Mouse (Mus musculus) kidney, postnatal 36 days (tissue): ENCODE results near the gene Ankrd13a.

ENCODE experiments used
- DNase-seq, 2 experiments: peaks; one replicate each; pipeline ENCODE4 v3.0.0; 2021 to 2022; ENCODE audit warnings: mixed read lengths in 2 of 2

The Ankrd13a gene

DNA sequence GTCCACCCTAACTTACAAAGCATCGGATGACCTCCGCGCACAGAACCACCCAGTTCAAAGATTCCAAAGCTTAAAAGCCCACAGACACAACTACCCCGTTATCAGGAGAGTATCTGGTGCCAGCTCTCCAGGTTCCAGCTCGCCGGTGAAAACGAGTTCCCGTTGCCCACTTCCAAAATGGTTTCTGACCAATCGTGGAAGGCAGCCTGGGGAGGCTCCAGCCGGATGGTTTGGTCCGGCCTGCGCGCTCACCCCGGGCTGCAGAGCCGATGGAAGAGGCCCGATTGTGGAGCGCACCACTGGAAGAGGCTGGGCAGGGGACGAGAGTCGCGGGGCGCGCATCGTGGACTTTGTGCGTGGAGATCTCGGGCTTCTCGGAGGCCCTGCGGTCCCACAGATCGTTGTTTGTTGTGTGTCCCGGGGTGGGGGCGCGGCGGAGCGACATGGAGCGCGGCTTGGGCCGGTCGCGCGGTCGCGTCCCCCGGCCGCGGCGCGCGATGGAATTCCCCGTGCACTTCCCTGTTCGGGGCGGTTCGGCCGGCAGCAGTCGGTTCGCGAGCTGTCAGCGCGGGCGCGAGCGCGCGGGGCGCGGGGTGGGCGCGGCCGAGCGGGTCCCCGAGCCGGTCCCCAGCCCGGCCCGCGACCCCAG is at the start of gene Ankrd13a:
Ankrd13a (plus strand) TSS at position 275 of the 649 bp plus-strand sequence.
- peak; percentile 92 to 94 for DNase-seq

DNA sequence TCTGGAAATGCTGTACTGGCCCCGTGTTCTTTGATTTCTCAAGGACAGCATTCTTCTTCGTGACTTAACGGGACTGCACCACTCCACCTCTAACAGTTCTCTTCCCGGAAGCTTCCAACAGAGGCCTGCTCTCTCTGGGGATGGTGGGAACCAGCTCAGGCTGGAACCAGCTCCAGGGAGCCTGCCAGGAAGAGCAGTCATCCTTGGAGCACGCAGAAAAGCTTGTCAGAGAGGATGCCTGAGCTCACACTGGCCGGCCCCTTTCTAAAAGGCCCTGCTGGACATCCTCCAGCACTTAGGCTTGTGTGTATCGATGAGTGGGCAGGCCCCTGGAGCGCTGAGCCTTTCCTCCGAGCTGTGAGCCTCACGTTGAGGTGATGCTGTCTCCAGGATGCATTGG is 46.3 kb upstream of the Ankrd13a start:
- no peak for DNase-seq

DNA sequence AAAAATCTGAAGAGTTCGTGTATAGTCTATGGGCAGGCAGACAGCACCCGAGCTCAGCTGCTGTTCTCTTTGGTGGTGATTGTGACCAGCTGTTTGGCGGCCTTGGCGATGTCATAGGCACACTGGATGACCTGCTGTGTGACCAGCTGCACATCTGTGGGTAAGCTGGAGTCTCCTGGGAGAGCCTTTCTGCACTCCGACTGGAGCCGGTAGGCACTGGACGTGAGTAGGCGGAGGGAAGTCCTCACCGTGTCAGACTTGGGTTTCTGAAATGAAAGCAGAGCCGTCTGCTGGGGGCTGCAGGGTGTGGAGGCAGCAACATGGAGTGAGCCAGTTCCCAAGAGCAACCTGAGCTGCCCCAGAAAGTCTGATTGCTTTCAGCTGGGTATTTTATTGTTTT is 44.3 kb upstream of the Ankrd13a start:
- no peak for DNase-seq

DNA sequence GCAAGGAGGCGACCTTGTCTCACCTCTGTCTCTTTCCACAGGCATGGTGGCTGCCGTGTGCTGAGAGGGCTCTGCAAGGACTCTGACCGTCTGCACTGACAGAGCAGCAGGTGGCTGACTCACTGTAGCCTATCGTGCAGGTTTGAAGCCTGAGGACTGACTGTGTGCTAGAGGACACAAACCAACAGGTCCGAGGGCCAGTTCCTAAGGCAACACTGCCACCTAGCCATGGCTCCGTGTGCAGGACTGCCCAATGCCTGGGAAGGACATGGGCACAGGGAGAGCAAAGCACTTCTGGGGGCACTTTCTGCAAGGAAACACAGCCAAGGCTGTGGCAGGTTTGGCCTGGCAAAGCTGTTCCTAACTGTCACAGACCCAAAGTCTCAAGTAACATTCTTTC is 43.0 kb upstream of the Ankrd13a start:
- DNase-seq: no peak

DNA sequence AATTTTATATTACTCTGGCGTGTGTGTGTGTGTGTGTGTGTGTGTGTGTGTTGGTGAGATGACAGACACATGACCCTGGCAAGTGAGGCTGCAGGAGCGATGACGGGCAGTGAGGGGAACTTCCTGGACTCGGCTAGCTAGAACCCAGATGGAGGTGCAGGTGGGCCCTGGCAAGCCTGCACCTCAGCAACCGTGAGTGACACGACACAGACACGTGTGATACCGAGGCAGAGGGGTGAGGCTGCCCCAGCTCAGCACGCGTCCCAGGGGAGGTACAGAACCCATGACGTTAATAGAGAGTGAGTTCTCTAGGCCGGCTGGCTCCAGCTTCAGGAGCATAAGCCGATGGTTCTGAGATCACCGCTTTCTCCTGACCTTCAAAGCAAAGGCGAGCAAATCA is 42.5 kb upstream of the Ankrd13a start:
- DNase-seq: no peak

DNA sequence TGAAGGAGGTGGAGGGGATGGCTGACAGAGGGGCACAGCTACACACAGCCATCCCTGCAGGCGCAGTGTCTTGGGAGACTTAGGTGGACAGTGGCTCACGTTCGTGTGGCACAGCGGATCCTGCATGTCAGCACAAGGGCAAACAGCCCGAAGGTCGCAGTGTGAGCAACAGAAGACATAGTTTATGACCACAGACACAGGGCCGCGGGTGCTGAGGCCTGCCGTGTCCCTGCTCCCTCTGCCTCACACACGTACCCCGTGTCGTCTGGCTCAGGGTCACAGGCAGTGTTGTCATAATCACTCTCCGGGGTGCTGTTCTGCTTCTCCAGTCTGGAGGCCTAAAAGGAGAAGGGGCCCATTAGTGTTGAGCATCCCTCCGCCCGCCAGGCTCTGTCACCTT is 40.9 kb upstream of the Ankrd13a start:
- DNase-seq: no peak

DNA sequence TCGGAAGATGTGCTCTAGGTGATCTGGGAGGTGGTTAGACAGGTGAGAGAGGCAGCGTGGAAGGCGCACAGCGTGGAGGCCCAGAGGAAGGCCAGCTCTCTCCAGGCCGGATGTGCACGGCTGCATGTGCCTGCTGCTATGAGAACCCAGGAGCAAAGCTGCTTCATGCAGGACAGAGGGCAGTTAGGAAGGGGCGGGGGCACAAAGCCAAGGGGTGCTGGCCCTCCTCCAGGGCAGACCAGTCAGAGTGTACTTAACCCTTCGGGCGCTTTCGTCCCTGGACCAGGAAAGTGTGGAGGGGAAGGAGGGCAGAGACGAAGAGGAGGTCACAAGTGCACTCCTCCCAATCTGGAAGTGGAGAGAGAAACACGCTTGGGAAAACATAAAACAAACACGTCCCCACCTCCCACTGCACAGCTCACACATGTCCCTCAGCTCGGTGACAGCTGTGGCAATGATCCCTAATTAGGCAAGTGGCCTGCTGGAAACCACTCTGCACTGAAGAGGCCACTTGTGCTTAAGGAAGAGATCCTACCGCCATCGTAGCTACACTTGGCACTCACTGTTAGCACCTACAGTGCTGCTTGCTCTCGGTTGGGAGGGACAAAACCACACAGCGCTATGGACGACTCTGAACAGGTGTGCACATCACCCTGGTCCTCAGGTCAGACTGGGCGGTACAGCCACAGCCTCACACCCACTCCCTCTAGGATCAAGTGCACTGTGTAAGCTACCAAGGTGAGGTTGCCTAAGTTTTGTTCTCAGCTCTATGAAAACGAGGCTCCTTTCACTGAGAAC is 37.2 kb upstream of the Ankrd13a start:
- DNase-seq: peak in 1 of 2 experiments; percentile 52

DNA sequence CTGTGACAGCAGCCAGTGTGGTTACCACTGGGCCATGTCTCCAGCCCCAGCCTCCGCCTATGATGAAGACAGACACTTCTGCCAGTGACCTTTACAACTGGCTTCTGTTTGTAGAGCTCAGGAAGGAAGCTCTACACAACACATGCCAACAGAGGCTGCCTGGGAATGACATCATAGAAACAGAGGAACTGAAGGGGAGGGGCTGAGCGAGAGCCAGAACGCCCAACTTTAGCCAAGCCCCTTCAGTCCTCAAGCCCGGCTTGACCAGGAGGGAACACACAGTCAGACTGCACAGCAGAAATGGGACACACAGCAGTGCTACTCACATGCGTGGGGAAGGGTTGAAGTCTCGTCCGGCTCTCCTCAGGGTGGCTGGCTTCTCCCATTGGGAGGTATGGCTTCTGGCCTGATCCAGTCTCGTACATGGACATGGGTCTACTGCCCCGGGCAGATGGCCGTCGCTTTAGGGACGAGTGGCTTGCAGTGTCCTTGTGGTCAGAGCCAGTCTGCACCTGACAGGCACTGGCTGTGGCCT is 35.7 kb upstream of the Ankrd13a start:
- DNase-seq: peak; percentile 60 to 76

DNA sequence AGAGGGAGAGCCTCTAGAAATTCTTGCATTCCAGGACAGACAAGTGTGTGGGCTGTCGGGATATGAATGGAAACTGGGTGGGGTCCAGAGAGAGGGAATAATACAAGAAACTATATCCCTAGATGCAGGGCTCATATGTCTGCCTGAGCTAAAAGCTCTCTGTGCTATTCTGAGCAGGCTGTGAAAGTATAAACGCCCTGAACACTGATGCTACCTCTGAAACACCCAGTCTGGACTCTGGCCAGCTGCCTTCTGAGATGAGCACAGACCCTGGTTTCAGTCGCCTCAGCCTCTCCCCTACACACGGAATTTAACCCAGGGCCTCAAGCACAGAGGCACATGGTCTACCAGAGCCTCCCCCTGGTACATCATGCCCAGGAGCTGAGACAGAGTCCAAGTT is 33.9 kb upstream of the Ankrd13a start:
- DNase-seq: no peak

DNA sequence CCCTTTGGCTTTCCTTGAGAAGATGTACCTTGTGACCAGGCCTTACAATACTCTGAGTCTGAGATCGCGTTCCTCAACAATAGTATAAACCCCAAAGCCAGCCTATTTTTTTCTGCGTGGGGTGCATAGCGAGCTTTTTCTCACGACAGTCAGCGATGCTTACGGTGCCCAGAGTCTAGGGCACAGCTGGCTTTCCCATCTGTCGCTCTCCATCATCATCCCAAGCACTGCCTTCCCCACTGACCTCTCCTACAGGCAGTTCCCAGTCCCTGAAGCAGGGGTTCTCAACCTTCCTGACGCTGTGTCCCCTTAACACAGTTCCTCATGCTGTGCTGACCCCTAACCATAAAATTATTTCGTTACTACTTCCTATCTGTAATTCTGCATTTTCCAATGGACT is 31.9 kb upstream of the Ankrd13a start:
- DNase-seq: no peak

DNA sequence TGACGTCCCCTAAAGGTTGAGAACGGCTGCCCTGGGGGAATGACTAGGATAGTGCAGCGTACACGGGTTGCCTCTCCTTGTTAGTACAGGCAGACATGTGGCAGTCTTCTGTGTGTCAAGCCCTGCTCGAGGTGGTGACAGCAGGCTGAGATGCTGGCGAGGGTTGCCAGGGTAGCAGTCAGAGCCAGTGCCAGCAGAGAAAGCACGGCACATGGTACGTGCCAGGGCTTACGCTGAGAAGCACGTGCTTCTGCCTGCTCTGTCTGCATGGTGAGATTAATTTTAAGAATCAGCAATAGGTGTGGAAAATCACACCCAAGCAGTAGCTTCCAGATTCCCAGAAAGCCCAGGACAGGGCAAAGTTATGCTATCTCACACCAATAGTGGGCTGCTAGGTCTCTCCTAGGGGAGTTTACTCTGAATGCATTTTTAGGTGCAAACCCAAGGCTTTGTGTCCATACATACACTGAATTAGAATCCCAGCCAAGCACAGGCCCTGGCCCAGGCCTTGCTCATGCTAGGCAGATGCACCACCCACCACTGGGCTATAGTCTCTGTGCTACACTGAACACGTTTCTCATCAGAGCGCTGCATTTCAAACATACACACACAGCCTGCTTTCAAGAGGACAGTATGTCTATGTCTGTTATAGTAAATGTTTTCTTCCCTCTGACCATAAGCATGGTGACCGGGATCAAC is 31.3 kb upstream of the Ankrd13a start:
- no peak for DNase-seq

DNA sequence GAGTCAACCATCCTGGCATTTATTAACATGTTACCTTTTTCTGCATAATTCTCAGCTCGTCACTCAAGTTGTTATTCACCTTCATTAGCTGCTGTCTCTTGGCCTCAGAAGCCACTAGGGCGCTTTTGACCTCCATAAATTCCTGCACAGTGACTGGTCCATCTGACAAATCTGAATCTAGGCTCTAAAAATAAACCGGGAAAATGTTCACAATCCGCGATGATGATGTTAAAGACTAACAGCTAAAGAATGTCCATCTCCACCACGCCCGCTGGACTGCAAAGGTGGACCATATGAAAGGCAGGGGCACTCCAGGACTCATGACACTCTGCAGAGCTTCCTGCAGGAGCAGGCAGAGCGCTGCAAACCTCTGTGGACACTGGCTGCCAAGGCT is 30.8 kb upstream of the Ankrd13a start:
- DNase-seq: no peak

DNA sequence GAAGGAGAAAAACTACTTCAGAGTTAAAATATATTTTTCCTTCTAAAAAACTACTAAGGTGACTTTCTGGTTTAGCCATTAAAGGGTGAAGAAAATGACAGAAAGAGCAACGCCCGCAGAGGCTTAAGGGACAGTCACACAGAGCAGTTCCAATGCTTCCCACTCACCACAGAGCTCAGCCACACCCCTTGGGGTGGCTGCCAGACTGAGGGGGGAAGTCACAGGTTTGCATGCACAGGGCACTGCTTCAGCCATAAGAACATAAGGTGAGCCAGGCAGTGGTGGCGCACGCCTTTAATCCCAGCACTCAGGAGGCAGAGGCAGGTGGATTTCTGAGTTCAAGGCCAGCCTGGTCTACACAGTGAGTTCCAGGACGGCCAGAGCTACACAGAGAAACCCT is 28.9 kb upstream of the Ankrd13a start:
- peak in 1 of 2 experiments; percentile 45 for DNase-seq

DNA sequence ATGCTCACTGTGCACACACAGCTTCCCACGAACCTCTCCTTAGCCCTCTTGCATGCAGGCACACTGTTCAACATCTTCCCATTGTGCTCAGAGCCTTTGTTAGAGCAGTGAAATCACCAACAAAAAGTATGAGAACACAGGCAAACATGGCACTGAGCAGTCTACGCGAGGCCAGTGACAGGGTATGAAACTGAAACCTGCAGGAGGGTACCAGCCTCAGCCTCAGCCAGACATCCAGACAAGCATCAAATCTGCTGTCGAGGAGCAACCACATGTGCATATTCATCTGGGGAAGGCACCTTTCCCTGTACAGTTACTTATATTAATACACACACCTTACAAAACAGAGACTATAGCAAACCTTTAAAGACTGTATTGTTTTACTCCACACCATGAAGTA is 27.6 kb upstream of the Ankrd13a start:
- DNase-seq: no peak

DNA sequence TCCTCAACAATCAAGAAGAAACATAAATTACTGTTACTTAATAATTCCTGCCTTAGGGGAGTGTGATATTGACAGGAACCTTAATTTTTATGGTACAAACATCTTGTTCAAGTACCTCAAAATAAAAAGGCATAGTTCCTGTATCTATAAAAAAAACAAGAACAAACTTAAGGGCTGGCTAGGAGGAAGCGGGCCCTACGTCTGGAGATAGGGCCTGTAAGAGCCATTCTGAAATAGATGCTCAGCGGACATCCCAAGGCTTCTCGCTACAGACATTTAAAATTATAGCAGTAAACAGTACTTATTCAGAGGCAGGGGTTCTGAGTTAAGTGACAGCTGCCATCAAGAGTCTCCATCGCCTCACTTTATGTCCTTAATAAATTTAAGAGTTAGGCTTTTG is 27.0 kb upstream of the Ankrd13a start:
- DNase-seq: no peak

DNA sequence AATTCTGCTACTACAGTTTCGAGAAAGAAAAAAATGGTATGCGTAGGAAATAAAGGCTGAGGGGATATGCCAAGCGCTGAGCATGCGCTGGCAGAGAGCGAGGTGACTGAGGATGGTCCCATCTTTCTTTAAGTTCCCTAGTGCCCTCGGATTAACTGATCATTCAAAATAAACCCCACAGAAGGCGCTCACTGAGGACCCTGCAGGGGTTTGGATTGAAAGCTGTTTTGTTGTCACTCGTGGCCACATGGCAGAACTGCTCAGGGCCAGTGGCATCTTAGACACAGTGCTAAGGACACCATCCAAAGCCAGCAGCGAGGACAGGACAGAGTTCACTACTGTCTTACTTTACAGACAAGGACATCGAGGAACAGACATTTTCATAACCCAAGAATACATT is 24.2 kb upstream of the Ankrd13a start:
- DNase-seq: no peak

DNA sequence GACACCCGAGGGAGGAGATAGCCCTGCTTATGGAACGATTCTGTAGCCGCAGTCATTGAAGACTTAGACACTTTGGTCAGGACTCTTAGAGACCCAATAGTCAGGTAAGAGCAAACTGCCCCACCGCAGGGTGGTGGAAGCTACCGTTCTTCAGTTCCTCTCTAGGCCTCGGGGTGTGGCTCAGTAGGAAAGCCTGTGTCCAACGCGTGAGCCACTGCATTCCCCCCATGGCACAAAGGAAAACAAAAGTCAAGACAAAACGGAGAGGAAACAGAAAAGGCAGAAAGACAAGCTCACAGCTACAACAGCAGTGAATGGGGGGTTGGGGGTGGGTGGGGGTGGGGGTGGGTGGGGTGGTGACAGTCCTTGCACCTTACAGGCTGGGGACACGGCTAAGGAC is 22.1 kb upstream of the Ankrd13a start:
- DNase-seq: no peak

DNA sequence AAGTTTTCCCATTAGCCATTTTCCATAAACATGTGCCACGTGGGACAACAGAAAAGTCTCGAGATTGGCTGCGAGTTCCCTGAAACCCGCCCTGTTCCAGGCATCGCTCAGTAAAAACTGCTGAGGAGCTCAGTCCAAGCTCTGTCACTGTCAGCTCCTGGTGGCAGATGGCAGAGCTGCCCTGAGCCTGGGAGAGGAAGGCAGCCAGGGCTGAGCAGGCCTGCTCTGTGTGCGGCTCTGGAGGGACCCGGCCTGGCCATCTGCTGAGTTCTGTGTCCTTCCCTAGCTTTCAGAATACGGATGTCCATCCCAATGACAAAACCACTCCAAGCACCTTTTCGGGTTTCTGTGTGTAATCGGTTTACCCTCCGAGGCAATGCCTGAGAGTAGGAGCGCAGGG is 21.1 kb upstream of the Ankrd13a start:
- DNase-seq: no peak

DNA sequence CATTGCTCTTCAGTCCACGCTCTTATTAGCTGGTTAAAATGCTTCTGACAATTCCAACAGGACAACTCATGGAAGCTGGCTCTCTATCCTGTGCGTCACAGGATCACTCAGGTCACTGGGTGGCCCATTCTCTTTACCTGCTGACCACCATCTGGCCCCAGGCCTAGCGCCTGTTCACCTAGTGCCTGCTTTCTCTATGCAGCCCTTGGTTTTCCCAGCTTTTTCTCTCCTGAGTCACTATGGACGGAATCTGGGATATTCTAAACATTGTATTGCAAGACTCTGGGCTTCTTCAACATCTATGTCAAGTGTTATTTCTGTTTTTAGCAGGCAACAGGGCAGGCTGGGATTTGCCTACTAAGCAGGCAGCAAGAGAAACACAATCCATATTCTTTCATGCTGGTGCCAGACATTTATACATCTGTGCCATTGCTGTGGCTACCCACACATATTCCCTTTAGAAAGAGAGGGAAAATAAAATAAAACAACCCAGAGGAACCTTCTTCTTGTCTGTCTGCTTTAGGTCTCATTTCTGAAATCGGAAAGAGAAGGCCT is 14.9 kb upstream of the Ankrd13a start:
- DNase-seq: no peak

DNA sequence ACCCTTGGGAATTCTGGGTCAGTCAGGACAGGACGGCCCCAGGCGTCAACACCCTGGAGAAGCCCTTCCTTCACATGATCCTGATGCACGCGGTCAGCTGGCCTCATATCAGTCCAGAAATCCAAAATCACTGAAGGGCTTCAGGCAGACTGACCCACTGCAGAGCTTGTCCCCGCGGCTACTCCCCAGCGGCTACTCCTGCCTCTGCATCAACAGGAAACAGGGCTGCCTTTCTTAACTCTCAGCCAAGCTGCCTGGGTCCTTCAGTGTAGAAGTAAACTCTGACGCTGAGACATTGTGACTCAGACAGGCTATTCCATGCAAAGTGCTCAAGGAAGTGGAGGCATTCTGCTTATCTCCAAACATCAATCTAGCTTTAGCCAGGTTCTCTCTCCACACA is 12.5 kb upstream of the Ankrd13a start:
- DNase-seq: no peak

DNA sequence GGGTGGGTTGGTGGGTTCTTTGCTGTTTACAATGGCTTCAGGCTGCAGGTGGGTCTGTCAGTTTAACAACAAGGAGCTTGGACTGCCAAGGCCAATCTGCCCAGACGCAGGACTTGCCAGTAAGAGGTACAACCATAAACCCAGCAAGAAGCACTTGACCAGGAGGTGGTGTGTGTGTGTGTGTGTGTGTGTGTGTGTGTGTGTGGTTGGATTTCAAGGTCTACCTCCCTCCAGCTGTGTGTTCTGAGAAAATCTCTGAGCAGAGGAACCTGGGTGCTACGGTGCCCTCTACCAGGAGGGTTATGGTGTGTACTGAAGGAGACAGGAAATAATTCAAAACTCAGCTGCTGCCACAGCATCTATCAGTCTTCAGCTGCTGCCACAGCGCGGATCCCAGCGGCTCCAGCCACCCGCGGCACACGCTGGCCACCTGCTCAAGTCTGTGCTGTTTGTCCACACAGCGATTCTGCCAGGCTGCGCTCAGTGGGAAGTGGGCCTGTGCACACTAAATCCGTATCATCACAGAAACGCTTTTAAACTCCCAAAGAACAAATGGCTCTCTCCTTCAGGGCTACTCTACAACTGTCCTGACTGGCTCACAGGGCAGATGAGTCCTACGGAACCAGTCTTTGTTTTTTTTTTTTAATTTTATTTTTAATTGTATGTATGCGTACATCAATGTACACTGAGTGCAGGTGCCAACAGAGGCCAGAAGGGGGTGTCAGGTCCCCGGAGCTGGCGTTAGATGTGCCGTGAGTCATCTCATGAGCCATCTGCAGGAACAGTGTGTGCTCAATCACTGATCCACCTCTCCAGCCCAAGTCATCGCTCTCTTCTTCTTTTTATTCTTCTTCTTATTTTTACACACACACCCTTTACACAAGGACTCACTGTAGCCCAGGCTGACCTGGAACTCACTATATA is 9.4 kb upstream of the Ankrd13a start:
- DNase-seq: no peak

DNA sequence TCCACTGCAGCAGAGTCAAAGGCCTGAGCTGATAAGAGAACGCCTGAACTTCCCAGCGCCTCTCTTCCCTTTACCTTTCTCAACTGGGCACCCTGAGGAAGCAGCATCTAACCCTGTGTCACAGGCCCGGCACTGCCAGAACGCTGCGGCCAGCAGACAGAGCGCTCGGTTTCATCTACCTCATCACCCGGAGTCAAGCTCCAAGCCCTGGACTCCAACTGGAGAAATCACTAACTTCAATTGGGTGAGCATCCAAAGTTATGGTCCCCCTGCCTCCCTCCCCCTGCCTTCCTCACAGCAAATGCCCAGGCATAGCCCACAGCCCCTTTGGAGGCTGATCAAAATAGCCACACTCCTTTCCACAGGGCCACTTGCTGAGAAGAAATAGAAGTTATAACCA is 7.8 kb upstream of the Ankrd13a start:
- no peak for DNase-seq
